Mouse (Mus musculus) naive thymus-derived CD4-positive, alpha-beta T cell, adult 2 months (primary cell): Measurements from ENCODE around the gene Kdm1a.

ENCODE experiments used
- DNase-seq: peaks from one replicate; pipeline ENCODE4 v3.0.0-alpha.2; 2011; ENCODE audit warnings: low read depth

Gene Kdm1a

DNA sequence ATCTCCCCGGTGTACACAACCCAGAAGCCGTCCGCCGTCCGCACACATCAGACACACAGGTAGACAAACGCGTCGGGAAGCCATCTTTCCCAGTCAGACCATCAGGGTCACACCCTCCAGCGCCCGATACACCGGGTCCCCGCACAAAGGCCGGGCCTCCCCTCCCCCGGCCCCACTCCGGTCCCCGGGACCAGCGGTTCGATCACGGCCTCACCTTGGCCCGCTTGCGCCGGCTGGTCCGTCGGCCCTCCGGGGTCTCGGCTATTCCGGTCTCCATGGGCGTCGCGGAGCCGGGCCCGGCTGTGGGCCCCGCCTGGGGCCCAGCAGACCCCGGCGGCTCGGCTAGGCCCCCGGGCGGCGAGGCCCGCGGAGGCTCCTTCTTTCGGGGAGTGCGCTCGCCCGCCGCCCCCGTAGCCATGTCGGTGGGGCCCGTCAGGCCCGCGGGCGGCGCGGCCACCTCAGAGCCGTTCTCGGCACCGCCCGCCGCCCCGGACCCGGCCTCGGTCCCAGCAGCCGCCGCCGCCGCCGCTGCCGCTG lies 437 bp downstream of the Kdm1a start:
- peak; percentile 66 for DNase-seq

DNA sequence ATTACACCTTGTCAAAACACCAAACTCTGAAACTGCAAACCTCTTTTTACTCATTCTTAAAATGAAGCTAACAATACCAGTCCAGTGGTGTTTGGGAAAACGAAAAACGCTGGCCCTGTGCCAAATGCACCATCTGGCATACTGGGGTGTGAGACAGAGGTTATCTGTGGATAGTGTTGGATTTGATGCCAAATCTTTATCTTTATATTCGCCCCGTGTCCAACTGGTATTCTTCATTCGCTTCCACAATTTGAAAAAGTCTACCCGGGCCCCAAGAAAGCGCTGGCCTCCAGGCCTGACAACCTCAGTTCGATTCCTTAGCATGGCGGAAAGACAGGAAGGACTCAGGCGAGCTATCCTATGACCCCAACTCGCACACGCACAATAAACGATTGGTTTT lies 1.0 kb downstream of the Kdm1a start:
- DNase-seq, result peak; percentile 44

DNA sequence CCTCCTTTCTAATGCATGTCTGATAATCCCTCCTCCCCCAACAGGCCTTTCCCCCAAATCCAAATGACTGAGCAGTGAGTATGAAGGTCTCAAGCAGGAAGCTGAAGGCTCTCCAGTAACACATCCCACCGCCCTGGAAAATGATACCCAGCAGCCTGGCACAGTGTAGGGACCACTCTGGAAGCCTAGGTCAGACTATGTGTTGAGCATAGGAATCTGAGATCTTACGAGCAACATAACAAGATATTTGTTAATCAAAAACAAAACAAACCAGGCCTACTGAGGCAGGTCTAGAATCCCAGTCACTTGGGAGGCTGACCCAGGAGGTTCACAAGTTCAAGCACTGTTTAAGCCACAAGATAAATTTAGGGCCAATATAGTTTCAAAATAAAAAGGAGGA lies 2.0 kb downstream of the Kdm1a start:
- no peak for DNase-seq

- peak; percentile 32 for DNase-seq
Observed at GRCm38 (mm10) chr4:136599869-136600268, 2.7 kb downstream of the Kdm1a start.

DNA sequence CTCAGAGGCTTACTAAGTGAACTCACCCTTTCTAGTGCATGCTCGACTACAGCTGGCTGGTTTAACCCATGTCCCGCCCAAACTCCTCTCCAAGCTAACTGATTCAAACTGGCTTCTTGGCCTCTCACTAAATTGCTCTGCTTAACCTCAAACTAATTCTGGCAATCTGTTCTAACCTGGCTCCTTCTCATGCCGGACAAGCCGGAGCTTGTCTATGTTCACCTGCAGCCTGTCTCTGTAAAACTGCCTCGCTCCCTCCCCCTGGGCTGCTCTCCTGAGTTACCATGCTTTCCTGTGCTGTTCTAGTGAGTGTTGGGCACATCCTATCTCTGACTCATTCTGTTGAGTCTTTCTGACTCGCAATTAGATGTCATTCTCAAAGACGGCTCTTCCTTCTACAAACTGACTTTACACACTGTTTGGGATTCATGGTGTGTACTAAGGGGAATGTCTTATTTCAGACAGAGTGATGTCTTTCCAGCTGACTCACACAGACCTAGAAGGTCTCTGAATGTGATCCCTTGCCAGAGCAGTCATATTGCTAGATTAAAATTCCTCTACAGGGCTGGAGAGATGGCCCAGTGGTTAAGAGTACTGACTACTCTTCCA lies 4.2 kb downstream of the Kdm1a start:
- DNase-seq, result peak; percentile 15

DNA sequence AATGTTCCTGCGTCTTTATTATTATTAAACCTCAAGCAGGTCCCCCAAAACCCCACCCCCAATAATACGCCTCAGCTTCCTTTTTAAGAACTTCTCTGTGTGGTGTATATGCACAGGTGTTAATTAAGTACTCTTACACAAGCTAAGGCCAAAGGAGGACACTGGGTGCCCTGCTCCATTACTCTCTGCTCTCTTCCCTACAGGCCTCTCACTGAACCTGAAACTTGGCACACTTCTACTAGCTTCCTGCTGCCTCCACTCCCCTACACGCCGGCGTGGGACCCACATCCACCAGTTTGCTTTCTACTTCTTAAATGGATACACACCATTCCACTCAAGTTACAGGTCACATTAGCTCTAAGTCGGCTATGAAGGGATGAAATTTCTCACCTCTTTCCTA lies 7.3 kb downstream of the Kdm1a start:
- DNase-seq, result no peak

GRCm38 (mm10) chr4:136594006-136594405 lies 8.5 kb downstream of the Kdm1a start:
- no peak for DNase-seq

GRCm38 (mm10) chr4:136592111-136592510 lies 10.4 kb downstream of the Kdm1a start:
- no peak for DNase-seq

DNA sequence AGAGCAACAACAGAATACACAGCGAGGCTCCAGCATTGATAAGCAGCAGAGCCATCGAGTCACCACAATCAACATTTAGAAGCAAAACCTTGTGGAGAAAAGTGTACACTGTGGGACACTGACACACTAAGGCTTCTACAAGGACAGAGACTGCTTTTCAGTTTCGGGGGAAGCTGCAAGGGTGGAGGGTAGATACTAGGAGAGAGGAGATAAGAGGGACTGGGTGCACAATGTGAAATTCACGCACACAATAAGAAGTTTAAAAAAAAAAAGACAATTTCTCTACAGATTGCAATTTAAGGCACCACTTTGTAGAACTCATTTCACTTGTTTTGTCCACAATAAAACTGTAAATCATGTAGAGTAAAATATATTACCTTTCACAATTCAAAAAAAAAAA lies 14.5 kb downstream of the Kdm1a start:
- DNase-seq, result no peak

DNA sequence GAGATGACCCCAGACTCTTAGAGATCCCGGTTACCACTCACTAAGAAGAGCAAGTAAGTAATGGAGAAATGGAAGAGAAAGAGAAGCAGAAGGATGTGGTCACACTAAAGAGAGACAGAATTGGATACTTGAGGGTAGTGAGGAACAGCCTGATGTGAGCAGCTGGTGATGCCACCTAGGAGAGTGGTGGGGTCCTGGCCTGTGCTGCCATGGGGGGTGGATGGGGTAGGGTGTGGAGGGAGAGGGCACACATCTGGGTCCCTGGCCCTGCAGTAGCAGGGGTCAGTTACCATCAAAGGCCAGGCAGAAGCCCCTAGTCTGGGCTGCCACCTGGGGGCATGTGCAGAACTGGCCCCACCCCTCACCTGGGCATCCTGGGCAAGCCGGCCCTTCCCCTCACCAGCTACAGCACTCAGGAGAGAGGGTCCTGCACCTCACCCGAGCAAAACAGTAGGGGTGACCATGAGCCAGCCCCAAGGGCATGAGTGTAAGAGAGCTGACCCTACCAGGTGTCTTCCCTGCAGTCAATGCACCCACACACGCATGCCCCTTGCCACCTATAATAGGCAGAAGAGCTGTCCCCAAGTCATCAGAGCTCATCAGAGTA lies 15.2 kb downstream of the Kdm1a start:
- no peak for DNase-seq

GRCm38 (mm10) chr4:136581885-136582284 lies 20.6 kb downstream of the Kdm1a start:
- no peak for DNase-seq

DNA sequence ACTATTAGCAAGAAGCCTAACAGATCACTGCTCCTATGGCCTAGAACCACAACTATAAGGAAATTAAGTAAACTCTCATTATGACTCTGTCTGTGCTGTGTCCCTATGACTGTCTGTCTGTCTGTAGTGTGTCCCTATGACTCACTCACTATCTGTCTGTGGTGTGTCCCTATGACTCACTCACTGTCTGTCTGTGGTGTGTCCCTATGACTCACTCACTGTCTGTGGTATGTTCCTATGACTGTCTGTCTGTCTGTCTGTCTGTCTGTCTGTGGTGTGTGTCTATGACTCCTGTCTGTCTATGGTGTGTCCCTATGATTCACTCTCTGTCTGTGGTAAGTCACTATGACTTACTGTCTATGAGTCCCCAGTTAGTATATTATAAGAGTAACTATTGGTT lies 32.5 kb downstream of the Kdm1a start:
- peak; percentile 22 for DNase-seq

DNA sequence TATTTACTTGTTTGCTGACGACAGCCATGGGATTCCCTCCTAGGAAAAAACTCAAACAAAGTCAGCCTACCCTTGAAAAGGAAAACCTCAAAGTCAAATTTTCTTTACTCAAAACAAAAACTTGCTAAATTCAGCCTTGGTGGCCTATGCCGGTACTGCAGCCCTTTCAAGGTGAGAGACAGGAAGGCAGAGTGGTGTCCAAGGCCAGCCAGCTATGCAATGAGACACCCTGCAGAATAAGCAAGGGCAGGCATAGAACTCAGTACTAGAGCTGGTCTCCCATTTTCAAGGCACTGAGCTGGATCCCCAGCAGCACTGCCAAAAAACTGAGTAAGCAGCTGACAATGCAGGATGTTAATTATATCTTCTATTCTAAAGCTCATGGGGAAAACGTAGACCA lies 33.9 kb downstream of the Kdm1a start:
- peak; percentile 12 for DNase-seq

GRCm38 (mm10) chr4:136562755-136563154 lies 39.8 kb downstream of the Kdm1a start:
- no peak for DNase-seq

- DNase-seq, result no peak
Observed at GRCm38 (mm10) chr4:136560270-136560991, 42.1 kb downstream of the Kdm1a start.

GRCm38 (mm10) chr4:136559690-136560089 lies 42.8 kb downstream of the Kdm1a start:
- no peak for DNase-seq

GRCm38 (mm10) chr4:136557638-136558037 lies 44.9 kb downstream of the Kdm1a start:
- no peak for DNase-seq

GRCm38 (mm10) chr4:136553108-136553507 lies 49.4 kb downstream of the Kdm1a start:
- DNase-seq, result no peak

GRCm38 (mm10) chr4:136548381-136548801 lies 54.1 kb downstream of the Kdm1a start:
- DNase-seq, result no peak

GRCm38 (mm10) chr4:136547721-136548120 lies 54.8 kb downstream of the Kdm1a start:
- no peak for DNase-seq

GRCm38 (mm10) chr4:136546279-136547045 lies 56.1 kb downstream of the Kdm1a start:
- no peak for DNase-seq

GRCm38 (mm10) chr4:136545151-136545550 lies 57.4 kb downstream of the Kdm1a start:
- DNase-seq, result no peak
